Mouse (Mus musculus) heart, adult 2 months (tissue): ENCODE measurements around the gene BC004004.

Experiments
- CTCF ChIP-seq: fragments of 200-600 bp; IDR thresholded peaks from 2 replicates; pipeline ENCODE4 v1.8.1; 2022; ENCODE audit warnings: antibody characterized with exemption, mild to moderate bottlenecking, moderate library complexity
- POLR2A ChIP-seq: fragments of 200-500 bp; IDR thresholded peaks from 2 replicates; pipeline ENCODE4 v1.6.1; 2011; ENCODE audit warnings: mild to moderate bottlenecking, low read depth, low read length, control low read depth; ENCODE audit not compliant: insufficient read depth

DNA sequence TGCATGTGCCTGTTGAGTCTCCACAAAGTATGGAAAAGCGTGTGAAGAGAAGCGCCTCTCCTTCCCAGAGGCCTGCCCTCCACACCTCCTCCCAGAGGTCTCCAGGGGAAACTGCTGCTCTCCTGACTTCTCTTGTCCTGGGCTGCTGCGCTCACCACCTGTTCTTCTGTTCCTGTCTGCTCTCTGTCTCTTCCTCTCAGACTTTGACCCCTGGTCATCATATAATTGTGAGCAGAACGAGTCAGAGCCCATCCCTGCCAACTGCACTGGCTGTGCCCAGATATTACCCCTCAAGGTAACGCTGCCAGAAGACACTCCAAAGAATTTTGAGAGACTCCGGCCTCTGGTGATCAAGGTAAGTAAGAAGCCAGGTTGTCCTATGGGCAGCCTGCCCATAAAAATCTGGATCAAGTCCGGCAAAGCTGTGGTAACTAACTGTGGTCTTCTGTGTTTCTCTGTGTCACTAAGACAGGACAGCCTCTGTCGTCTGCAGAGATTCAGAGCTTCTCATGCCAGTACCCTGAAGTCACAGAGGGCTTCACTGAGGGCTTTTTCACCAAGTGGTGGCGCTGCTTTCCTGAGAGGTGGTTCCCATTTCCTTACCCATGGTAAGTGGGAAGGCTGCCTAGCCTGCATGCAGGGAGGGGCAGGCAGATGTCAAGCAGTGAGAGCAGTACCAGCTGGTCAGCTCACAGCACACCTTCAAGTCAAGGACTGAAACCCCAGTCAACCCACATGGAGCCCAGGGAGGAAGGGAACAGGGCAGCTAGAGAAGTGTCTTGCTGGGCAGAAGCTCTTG is 25.4 kb downstream of the BC004004 start:
- TF ChIP-seq POLR2A (no peak), CTCF (peak; percentile 46)
